Mouse (Mus musculus) thymus, postnatal 14 days (tissue): ENCODE data around the gene Gm7954.
"Not testable (repeated sequence)": the region's sequence is repeated elsewhere in the genome, so short reads cannot be mapped to it uniquely, and the experiment has no call there.

ENCODE experiments used
- DNase-seq: peaks from one replicate; pipeline ENCODE4 v3.0.0; 2021

Gm7954 gene

DNA sequence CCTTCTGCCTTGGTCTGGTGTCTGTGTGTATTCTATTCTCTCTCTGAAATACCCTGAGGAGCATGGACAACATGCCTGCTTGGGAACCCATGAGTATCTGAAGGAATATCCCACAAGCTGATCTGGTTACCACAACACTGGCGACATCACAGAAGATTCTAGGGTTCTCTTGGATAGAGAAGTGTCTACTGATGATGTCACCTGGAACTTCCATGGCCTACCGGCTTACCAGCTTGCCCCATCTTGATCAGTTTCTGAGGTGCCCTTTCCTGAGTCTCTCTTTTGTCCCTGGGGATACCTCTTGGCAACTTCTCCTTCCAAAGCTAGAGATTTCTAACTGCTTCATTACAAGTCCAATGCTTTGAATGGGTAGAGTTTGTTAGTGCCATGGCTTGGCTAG, at the start of gene Gm7954:
TSS of gene Gm7954 (minus strand) at position 101 of the 400 bp plus-strand sequence.
- not testable (repeated sequence) for DNase-seq

DNA sequence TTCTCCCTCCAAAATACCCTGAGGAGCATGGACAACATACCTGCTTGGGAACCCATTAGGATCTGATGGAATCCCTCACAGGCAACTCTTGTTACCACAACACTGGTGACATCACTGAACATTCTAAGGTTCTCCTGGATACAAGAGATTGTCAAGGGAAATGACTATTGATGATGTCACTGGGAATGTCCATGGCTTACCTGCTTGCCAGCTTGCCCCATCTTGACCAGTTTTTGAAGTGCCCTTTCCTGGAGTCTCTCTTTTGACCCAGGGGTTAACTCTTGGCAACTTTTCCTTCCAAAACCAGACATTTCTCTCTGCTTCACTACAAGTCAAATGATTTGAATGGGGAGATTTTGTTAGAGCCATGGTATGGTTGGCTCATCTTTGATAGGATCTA, 36.1 kb upstream of the Gm7954 start, which contains the start of gene Gm3486:
TSS of gene Gm3486 (minus strand) at position 101 of the 400 bp plus-strand sequence.
- not testable (repeated sequence) for DNase-seq

DNA sequence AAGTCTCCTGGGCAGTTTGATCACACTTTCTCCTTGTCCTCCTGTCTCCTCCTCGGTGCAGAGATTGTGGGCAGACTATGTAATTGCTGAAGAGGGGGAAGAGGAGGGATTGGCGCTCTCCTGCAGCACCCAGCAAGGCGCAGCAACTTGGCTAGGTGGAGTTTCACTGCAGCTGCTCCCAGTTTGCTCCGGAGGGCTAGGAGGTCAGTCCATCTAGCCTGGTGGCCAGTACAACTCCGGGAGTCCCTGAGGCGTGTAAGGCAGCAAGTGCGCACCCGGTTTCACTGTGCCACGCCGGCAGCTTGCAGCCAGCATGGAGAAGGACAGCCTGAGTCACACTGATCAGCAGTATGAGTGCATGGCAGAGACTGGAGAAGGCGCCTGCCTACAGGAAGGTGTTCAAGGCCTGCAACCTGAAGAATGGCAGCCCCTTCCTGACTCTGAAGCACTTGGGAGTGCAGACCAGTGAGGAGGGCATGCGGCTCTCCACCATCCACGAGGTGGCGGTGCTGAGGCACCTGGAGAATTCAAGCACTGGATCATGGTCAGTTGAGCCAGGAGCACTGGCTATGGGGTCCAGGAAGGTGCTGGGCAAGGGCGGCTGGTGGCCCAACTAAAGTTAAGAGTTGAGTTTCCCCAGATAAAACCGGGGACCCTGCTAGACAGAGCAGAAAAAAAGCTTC, 27.8 kb downstream of the Gm7954 start:
- DNase-seq, result not testable (repeated sequence)

DNA sequence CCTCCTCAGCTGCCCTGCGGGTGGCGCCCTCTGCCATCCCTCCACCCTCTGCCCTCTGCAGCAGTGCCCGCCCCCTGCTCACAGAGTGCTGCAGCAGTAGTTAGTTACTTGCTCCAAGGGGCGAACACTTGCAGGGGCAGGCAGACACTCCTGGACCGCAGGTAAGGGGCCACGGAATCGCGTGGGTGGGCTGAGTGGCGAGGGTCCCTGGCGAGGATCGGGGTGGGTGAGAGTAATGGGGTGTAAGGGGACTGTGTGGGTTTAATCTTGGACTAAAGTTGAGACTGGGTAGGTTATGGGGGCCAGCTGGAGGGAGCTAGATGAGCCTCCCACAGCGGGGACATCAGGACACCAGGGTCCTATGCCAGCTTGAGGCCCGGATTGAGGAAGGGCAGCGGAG, 28.6 kb downstream of the Gm7954 start:
- not testable (repeated sequence) for DNase-seq

DNA sequence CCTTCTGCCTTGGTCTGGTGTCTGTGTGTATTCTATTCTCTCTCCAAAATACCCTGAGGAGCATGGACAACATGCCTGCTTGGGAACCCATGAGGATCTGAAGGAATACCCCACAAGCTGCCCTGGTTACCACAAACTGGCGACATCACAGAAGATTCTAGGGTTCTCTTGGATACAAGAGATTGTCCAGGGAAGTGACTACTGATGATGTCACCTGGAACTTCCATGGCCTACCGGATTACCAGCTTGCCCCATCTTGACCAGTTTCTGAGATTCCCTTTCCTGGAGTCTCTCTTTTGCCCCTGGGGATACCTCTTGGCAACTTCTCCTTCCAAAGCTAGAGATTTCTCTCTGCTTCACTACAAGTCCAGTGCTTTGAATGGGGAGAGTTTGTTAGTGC, 45.1 kb downstream of the Gm7954 start, which contains the start of gene Gm6482:
TSS of gene Gm6482 (minus strand) at position 101 of the 400 bp plus-strand sequence.
- not testable (repeated sequence) for DNase-seq
